Mouse (Mus musculus) heart, embryonic 13.5 days (tissue): ENCODE data around the gene Grap2. TPM values are rescaled to one million over a fixed set of nuclear protein-coding genes. Genes with fewer than 3 reads are reported as not detected.

Experiments
- ATAC-seq: fragments of 200-750 bp; cut with Nextera tagmentation; 2 replicates; pipeline ENCODE4 v1.8.0; 2017; ENCODE audit warnings: moderate TSS enrichment; ENCODE audit not compliant: insufficient number of reproducible peaks, low FRiP score, low TSS enrichment; ENCODE audit errors: extremely low read depth
- H3K27ac ChIP-seq: fragments of 300-500 bp; sonication (generic); replicated peaks from 2 replicates; pipeline ENCODE4 v1.5.1; 2015; ENCODE audit warnings: moderate library complexity, mild to moderate bottlenecking, inconsistent platforms
- H3K27me3 ChIP-seq: fragments of 300-500 bp; sonication (generic); replicated peaks from 2 replicates; pipeline ENCODE4 v1.6.1; 2015; ENCODE audit warnings: mild to moderate bottlenecking, inconsistent platforms
- H3K36me3 ChIP-seq: fragments of 300-500 bp; sonication (generic); 2 replicates; pipeline ENCODE4 v1.6.1; 2015; ENCODE audit warnings: mild to moderate bottlenecking, inconsistent platforms
- H3K4me1 ChIP-seq: fragments of 300-500 bp; sonication (generic); 2 replicates; pipeline ENCODE4 v1.6.1; 2015; ENCODE audit warnings: inconsistent platforms
- H3K4me2 ChIP-seq: fragments of 300-500 bp; sonication (generic); 2 replicates; pipeline ENCODE4 v1.6.1; 2015; ENCODE audit warnings: inconsistent platforms, mild to moderate bottlenecking, moderate library complexity
- H3K4me3 ChIP-seq: fragments of 300-500 bp; sonication (generic); 2 replicates; pipeline ENCODE4 v1.5.1; 2015; ENCODE audit warnings: moderate library complexity, mild to moderate bottlenecking, inconsistent platforms
- H3K9ac ChIP-seq: fragments of 300-500 bp; sonication (generic); 2 replicates; pipeline ENCODE4 v1.6.1; 2015; ENCODE audit warnings: inconsistent platforms, mild to moderate bottlenecking, moderate library complexity
- H3K9me3 ChIP-seq: fragments of 300-500 bp; sonication (generic); 2 replicates; pipeline ENCODE4 v1.6.1; 2016; ENCODE audit warnings: inconsistent platforms
- WGBS: fragments of 180-500 bp; shearing (Covaris S2); methylation state at CpG from one replicate; pipeline ENCODE4 v1.1.7; 2015; ENCODE audit warnings: mixed read lengths; 5-methylcytosine and 5-hydroxymethylcytosine counted together
- polyA plus RNA-seq: library from polyadenylated mRNA; unstranded; fragments of >200 nt; fragmentation: Nextera tagmentation; extraction: Ambion mirVana; gene quantifications from 2 replicates; pipeline ENCODE4 v1.2.1, GENCODE M21; 2015

Grap2 gene
- polyA plus RNA-seq: 4.9 and 8.8 TPM in 2 replicates

DNA sequence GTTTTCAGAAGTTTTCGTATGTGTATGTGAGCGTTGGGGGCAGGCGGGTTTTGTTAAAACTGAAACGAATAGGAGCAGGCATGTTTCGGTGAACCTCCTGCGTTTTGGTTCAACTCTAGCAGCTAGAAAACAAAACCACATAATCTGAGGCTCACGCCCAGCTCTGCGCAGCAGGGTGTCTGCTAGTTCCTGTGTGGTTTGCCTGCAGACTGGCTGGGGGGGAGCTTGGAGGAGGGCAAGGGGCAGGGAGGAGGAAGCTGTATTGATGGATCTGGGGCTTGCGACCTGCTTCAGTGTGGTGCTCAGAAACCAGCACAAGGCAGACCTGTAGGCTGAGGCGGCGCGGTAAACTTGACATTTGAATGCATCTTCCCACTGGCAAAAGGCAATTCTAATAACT is at the start of gene Grap2:
Gene Grap2 (plus strand): TSS at position 304 of the 400 bp plus-strand sequence.
- WGBS: 45% methylated on average over 12 of the region's 12 CpGs
- Histone ChIP-seq H3K9me3 (no peaks in the 10 kb centered on the region), H3K4me1 (peaks cover 4% of the 10 kb centered on the region), H3K36me3 (no peaks in the 10 kb centered on the region), H3K9ac (no peak within 1 kb of the TSS), H3K4me2 (no peak within 1 kb of the TSS; the same call in 1 of the 2 replicates), H3K27me3 (peaks cover 97% of the 10 kb centered on the region), H3K4me3 (no peak within 1 kb of the TSS), H3K27ac (no peak within 1 kb of the TSS)
- no peak for ATAC-seq

DNA sequence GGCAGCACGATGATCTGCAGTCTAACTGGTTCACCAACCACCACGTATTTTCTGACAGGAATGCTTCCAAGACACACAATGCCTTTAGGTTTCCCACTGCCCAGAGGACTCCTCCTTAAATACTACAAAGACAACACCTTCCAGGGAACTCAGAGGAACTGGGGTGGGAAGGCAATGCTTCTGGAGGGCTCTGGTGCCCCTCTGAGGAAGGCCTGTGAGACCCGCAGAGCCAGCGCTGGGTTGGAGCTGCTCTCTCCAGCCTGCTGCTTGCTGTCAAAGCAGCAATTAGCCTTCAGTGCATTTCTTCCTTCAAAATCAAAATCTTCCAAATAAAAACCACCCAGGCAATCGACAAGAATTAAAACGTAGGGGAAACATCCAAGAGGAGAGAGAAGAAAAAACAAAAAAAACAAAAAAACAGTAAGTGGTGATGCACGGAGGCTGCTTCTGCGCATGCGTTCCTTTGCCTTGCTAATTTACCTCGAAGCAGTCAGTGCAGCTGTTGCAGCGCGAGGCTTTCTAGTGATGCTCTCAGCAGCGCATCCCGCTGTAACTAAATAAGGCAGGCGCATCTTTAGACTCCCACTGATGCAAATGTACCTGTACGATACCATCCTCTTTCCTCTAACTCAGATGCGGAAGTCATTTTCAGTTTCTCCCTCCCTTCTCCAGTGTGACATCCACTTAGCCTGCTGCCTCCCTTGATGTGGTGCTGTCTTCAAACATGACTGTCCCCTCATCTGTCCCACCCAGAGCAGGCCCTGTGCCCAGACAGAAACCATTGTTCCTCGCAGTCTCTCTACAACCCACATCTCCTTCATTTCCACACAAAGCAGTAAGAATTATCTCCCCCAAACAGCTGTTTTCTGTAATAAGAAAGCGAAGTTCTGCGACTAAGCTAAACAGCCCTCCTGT is 42.2 kb upstream of the Grap2 start:
- Histone ChIP-seq H3K27ac (no peak overlapping the region), H3K9me3 (no peaks in the 10 kb centered on the region), H3K27me3 (peaks cover 23% of the 10 kb centered on the region; the same call in 1 of the 2 replicates), H3K9ac (no peak overlapping the region), H3K4me3 (no peak overlapping the region), H3K4me1 (peaks cover 15% of the 10 kb centered on the region; the same call in 1 of the 2 replicates), H3K36me3 (no peaks in the 10 kb centered on the region), H3K4me2 (peak overlapping the region; percentile 22)
- ATAC-seq: no peak
- WGBS: 56% methylated on average over 20 of the region's 20 CpGs

DNA sequence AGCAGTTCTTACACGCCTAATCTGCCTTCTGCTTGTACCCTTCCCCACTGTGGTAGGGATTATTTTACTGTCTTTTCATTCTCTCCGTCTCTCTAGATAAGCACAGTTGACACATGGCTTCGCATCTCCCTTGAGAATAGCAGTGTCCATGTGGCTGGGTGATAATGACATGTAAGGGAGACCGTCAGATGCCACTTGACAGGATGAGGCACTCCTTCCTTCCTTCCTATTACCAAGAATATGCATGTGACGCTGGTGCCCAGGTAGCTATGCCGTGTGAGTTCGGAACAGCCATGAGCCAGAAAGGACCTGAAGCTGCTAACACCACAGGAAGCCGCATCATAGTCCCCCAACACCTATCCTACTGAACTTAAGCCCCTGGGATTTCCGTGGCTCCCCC is 41.4 kb upstream of the Grap2 start:
- Histone ChIP-seq H3K27me3 (peaks cover 29% of the 10 kb centered on the region; the same call in 1 of the 2 replicates), H3K4me3 (no peak overlapping the region), H3K4me1 (peaks cover 15% of the 10 kb centered on the region; the same call in 1 of the 2 replicates), H3K4me2 (no peak overlapping the region), H3K9ac (no peak overlapping the region), H3K9me3 (no peaks in the 10 kb centered on the region), H3K27ac (no peak overlapping the region), H3K36me3 (no peaks in the 10 kb centered on the region)
- WGBS: 63% methylated on average over 9 of the region's 9 CpGs
- ATAC-seq: no peak

DNA sequence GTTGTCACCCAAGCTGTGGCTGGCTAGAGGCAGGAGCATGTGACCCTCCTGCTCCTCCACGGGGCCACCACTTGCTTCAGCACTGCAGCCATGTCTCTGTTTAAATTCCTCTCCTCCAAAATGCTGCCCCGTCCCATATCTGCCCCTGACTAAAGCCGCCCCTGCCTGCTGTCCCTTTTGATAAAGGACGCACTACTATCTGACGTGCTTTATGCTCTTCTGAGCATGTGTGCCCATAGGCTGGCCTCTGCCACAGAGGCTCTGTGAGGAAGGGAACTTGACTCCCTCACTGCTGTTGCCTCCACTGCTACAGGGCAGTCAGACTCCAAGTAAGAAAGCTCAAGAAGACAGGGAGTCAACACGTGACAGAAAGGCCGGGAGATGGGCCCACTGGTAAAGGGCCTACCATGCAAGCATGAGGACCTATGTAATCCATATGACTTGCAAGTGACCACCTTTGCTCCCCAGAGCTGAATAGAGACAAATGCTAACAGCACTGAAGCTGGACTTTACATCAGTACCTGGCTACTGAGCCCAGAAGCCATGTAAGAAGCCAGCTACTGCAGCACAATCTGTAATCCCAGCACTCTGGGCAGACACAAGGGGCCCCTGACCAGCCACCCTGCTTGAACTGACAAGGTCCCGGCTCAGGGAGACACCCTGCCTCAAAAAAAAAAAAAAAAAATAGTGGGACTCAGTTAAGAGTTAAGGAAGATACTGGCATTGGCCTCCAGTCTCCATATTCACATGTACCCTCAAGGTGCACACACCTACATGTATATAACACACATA is 39.9 kb upstream of the Grap2 start:
- 60% methylated on average over 8 of the region's 8 CpGs for WGBS
- peaks cover 15% of the 10 kb centered on the region; the same call in 1 of the 2 replicates for H3K4me1 ChIP-seq

DNA sequence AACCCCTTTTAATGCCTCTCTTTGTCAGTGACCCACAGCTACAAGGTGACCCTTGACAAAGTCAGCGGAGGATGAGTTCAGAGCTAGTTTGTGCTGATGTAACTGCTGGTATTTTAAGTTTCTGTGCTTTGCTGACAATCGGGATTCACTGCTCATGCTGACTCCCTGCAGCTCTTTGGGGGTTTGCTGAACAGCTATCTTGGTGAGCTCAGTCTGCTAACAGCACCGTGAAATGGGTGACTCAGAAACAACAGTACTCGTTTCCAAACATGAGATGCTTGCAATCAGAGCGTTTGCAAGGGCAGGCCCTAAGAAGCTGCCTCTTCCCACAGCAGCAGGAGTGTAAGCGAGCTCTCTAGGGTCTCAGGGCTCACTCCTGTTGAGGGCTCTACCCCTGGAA is 39.1 kb upstream of the Grap2 start:
- 47% methylated on average over 6 of the region's 6 CpGs for WGBS
- Histone ChIP-seq H3K4me3 (no peak overlapping the region), H3K27ac (no peak overlapping the region), H3K9ac (no peak overlapping the region), H3K27me3 (peaks cover 29% of the 10 kb centered on the region; the same call in 1 of the 2 replicates), H3K4me2 (no peak overlapping the region), H3K9me3 (no peaks in the 10 kb centered on the region), H3K4me1 (peaks cover 15% of the 10 kb centered on the region; the same call in 1 of the 2 replicates), H3K36me3 (no peaks in the 10 kb centered on the region)
- ATAC-seq: no peak

More for the DNA sequence above, 39.9 kb upstream of the Grap2 start:
- H3K4me2 ChIP-seq: no peak overlapping the region
- H3K9ac ChIP-seq: no peak overlapping the region
- no peak overlapping the region for H3K27ac ChIP-seq
- no peak overlapping the region for H3K4me3 ChIP-seq
- H3K9me3 ChIP-seq: no peaks in the 10 kb centered on the region
- H3K27me3 ChIP-seq: peaks cover 29% of the 10 kb centered on the region; the same call in 1 of the 2 replicates
- no peaks in the 10 kb centered on the region for H3K36me3 ChIP-seq
- no peak for ATAC-seq

DNA sequence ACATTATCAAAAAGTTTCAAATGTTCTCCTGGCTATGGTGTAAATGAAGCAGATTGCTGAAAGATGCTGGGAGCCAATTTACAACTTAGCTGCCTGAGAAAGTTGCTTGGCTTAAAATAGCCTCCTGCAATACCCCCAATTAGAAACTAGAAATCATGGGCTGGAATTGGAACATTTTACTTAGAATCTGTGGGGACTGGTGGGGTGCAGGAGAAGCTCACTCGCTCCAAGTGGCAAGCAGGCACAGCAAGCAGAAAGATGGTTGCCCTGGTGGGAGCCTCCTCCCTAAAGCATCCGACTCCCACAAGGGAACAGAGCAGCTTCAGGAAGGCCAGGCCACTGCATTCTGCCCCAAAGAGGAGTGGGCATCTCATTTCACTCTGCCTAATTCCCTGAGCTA is 36.3 kb upstream of the Grap2 start:
- H3K27ac ChIP-seq: no peak overlapping the region
- H3K9ac ChIP-seq: no peak overlapping the region
- 0 out of 2 replicates have a peak, but pooled peaks cover 16% of the 10 kb centered on the region for H3K27me3 ChIP-seq
- H3K4me2 ChIP-seq: no peak overlapping the region
- ATAC-seq: no peak
- no peak overlapping the region for H3K4me3 ChIP-seq
- H3K9me3 ChIP-seq: no peaks in the 10 kb centered on the region
- WGBS: 68% methylated on average over 2 of the region's 2 CpGs
- no peaks in the 10 kb centered on the region for H3K36me3 ChIP-seq
- peaks cover 13% of the 10 kb centered on the region; the same call in 1 of the 2 replicates for H3K4me1 ChIP-seq

DNA sequence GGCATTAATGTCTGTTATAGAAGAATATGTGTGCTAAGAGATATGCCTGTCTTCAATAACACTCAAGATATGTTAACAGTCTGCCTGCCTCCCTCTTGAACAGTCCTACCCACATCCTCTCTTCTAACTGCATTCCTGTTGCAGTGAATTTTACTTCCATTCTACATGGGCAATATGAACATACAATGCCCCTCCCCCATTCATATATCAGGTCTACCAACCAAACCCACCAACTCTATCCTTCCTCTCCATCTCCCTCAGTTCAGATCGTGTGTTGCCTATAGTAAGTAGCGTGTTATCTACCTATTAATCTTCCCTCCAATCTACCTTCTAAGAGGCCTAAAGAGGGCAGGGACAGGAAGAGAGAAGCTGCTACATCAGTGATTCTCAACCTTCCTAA is 34.3 kb upstream of the Grap2 start:
- H3K4me2 ChIP-seq: no peak overlapping the region
- no peak overlapping the region for H3K9ac ChIP-seq
- no peak overlapping the region for H3K27ac ChIP-seq
- H3K9me3 ChIP-seq: no peaks in the 10 kb centered on the region
- 75% methylated on average over 2 of the region's 2 CpGs for WGBS
- H3K4me1 ChIP-seq: no peaks in the 10 kb centered on the region
- no peaks in the 10 kb centered on the region for H3K36me3 ChIP-seq
- no peak for ATAC-seq
- H3K4me3 ChIP-seq: no peak overlapping the region
- H3K27me3 ChIP-seq: 0 out of 2 replicates have a peak, but pooled peaks cover 17% of the 10 kb centered on the region

DNA sequence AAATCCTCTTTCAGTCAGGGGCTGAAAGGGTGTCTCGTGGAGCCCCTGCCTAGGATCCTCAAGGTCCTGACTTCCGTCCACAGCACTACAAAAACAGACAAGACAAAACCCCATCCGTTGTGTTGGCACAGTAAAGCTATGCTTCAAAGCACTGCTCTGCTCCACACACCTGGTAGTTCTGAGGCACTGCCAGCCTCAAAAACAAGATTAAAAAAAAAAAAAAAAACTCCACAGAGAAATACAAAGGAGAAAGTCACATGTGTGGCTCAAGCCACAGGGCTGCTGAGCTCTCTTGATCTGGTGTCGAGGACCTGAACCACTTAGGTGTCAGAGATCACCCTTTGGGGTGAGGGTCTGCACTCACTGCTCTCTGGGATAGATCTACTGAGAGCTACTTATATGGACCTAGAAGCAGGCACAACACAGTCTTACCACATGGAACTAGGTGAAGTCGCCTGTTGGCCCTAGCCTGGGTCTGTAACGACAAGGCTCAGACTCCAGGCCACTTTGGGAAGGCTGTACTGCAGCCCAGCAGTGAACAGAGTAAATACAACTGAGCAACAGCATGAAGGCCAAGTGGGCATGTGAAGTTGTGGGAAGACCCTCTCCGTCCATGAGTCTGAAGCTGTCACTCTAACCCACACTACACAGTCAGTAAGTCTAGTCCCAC is 33.6 kb upstream of the Grap2 start:
- Histone ChIP-seq H3K9ac (no peak overlapping the region), H3K4me3 (no peak overlapping the region), H3K9me3 (no peaks in the 10 kb centered on the region), H3K36me3 (no peaks in the 10 kb centered on the region), H3K4me2 (no peak overlapping the region), H3K27me3 (0 out of 2 replicates have a peak, but pooled peaks cover 20% of the 10 kb centered on the region), H3K27ac (no peak overlapping the region), H3K4me1 (no peaks in the 10 kb centered on the region)
- 74% methylated on average over 7 of the region's 7 CpGs for WGBS
- no peak for ATAC-seq

DNA sequence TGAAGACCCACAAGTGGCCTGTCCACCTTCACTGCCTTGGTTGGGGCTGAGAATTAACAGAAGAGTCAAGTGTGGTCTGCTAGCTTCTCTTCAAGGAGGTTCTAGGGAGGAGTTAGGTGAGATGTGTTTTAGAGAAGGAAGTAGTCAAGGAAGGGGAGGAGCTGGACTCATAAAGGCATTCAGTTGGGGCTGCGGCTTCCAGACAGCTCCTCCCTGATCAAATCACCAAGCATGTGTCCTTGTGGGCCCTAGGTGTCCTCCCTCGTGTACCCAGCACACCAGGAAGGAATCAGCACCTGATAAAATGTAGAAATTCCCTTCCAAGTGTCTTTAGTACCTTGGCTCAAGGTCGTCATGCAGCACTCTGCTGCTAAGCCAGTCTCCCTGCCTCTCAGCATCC is 28.3 kb upstream of the Grap2 start:
- WGBS: 35% methylated on average over 3 of the region's 3 CpGs
- no peak overlapping the region for H3K4me2 ChIP-seq
- no peaks in the 10 kb centered on the region for H3K4me1 ChIP-seq
- no peaks in the 10 kb centered on the region for H3K36me3 ChIP-seq
- H3K27ac ChIP-seq: no peak overlapping the region
- no peaks in the 10 kb centered on the region for H3K9me3 ChIP-seq
- no peak for ATAC-seq
- H3K9ac ChIP-seq: no peak overlapping the region
- H3K4me3 ChIP-seq: no peak overlapping the region
- peaks cover 3% of the 10 kb centered on the region; the same call in 1 of the 2 replicates for H3K27me3 ChIP-seq

DNA sequence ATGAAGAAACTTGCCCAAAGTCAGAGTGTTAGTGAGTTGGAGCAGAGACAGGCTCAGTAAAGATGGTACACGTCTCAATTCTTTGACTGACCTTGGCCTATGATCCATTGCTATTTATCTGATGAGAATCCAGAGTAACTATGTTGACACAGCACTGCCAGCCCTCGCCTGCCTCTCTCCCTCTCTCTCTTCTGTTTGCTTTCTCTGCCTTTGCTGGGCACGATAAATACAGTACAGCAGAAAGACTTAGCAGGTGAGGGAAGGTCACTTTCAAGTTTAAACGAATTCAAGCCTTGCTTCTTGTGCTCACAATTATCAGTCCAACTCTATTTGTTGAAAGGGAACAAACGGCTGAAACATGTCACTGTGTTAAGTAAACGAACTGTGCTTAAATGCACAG is 27.0 kb upstream of the Grap2 start:
- H3K9ac ChIP-seq: no peak overlapping the region
- H3K27me3 ChIP-seq: peaks cover 7% of the 10 kb centered on the region; the same call in 1 of the 2 replicates
- H3K4me2 ChIP-seq: no peak overlapping the region
- H3K4me3 ChIP-seq: no peak overlapping the region
- H3K9me3 ChIP-seq: no peaks in the 10 kb centered on the region
- no peak overlapping the region for H3K27ac ChIP-seq
- WGBS: 55% methylated on average over 6 of the region's 6 CpGs
- ATAC-seq: no peak
- H3K36me3 ChIP-seq: no peaks in the 10 kb centered on the region
- H3K4me1 ChIP-seq: no peaks in the 10 kb centered on the region
